Mouse (Mus musculus) spleen, postnatal 10 days (tissue): ENCODE results near the gene Homez.

ENCODE experiments used
- DNase-seq, 2 experiments: peaks; one replicate each; pipeline ENCODE4 v3.0.0; 2021 to 2022; ENCODE audit warnings: low spot score in 2 of 2

The Homez gene

DNA sequence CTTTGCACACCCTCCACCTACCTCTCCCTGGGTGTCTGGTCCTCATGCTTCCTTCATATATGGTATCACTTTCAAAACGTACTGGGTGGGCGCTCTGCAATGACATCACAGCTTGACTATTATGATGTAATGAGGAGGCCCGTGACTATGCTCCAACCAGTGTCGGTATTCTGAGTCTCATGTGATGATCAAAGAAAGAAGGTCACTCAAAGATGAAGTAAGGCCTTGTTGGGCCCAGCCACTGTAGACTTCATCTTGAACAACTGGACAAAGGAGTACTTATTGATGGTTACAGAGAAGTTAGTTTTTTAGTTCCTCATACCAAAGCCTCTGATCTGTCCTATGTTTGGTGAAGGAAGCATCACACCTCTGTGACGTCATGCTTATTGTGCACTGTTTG lies at the start of gene Homez:
Gene Homez, minus strand, starts transcription at position 101 of the 400 bp plus-strand sequence.
- DNase-seq: no peak

DNA sequence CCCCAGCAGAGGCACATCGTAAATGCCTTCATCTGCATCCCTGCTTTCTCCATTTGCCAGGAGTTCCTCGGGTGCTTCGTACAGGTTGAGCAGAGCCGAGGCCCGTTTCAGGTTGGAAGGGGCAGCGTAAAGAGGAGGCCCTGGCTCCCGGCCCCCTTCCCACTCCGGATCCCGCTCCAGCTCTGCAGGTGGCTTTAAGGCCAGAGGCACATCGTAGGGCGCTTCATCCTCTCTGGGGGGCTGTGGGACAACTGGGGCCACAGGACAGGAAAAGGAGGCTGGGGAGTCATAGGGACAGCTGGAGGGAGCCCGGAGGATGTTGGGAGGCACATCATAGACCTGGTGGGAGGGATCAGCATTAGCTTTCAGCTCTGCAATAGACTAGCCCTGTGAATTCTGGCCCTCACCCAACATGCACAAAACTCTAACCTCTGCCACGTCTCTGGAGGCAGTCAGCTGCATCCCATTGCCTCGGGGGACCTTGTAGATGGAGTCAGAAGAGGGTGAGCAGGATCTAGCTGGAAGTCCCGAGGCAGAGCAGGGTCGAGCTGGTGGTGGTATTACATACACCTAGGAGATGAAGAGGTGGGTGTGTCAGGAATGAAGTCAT lies 49.4 kb upstream of the Homez start:
- no peak for DNase-seq

DNA sequence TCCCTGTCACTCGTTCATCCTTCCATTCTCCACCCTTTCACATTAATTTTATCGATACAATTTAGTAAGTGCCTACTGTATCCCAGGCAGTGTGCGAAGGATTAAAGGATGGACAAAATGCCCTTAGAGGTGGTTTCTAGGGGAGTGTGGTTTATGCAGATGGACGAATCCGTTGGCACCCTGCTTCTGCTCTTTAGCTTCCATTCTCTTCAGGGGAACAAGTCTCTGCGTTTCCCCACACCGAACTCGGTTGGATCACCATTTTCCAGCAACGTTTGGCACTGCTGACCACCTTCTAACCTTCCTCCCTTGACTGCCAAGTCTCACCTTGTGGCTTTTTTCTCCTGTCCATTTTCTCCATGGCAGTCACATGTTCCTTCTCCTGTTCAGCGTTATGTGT lies 42.6 kb upstream of the Homez start:
- no peak for DNase-seq

- peak in 1 of 2 experiments; percentile 43 for DNase-seq
Observed at GRCm38 (mm10) chr14:54912886-54913285, 42.1 kb upstream of the Homez start, which contains the start of gene Slc22a17. TSS of gene Slc22a17 (minus strand) at chr14:54913132.

DNA sequence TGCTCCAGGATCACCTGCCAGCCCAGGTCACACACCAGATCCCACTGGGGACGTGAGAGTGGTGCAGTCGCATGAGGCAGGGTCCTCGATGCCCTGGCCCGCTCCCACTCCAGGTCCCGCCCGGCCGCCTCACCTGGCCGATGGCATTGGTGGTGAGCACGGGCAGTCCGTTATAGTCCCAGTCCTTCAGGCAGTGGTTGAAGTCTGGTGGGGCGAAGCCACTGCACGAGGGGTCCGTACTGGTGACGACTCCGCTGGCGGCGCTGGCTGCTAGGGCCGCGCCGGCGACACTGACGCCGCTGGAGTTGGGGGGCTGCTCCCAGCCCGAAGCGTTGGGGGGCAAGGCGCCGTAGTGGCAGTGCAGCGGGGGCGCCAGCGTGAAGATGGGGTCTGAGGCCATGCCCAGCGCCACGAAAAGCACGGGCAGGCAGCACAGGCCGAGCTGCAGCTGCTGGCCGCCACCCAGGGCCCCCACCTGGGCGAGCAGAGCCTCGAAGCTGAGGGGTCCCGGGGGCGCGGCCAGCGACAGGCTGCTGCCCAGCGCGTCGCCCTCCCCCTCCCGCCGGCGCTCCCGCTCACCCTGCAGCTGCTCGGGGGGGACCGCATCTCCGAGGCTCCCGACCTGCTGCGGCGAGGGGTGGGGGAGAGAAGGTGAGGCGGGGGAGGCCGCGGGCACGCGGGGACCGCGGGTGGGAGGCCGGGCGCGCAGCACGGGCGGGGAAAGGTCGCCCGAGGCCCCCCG lies 41.5 kb upstream of the Homez start:
- no peak for DNase-seq

DNA sequence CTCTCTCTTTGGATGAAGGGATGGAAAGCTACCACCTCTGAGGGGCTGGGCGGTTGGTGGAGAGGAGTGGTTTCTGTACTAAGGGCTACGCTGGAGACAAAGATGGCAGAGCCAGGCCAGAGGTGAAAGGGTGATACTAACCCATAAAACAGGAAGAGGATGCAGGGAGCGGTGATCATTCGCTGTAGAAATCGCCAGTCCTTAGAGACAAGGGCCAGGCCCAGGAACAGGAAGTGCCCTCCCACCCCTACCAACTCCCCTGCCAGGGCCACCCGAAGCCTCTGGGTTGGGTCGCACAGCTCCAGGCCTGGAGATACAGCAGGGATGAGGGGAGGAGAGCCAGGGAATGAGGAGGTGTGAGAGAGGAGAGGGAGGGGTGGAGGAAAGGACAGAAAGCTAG lies 37.9 kb upstream of the Homez start:
- DNase-seq: no peak

GRCm38 (mm10) chr14:54903641-54904040 lies 32.9 kb upstream of the Homez start:
- no peak for DNase-seq

DNA sequence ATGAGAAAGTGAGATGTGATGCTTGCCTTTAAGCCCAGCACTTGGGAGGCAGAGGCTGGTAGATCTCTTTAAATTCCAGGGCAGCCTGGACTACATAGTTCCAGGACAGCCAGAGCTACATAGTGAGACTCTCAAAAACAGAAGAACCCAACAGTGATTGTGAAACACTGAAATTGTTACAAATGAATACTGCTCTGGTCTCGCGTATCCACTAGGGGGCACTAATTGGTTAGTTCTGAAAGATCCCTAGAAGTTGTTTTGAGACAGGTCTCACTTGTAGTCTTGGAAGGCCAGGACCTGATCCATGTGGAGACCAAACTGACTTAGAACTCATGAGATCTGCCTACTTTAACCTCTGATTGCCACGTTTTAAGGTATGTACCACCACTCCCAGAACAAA lies 29.6 kb upstream of the Homez start:
- peak; percentile 23 to 60 for DNase-seq

DNA sequence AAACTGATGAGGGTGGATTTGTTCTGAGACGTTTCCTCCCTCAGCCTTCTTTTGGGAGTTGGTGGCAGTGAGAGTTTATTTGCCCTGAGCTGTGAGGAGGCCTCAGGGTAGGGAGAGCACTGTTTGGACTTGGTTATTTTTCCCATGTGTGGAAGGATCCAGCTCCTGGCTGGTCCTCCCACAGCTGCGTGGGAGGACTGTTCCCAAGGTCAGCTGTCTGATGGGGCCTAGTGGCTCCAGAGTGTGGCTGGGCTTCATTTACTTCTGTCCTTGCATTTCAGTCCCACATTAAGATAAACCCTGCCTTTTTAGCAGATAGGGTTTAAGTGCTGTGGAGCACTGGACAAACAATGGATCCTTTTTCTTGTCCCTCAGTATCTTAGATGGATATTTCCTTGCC lies 26.7 kb upstream of the Homez start:
- DNase-seq: no peak

GRCm38 (mm10) chr14:54894296-54895151 lies 23.8 kb upstream of the Homez start:
- DNase-seq: peak; percentile 75 to 81

DNA sequence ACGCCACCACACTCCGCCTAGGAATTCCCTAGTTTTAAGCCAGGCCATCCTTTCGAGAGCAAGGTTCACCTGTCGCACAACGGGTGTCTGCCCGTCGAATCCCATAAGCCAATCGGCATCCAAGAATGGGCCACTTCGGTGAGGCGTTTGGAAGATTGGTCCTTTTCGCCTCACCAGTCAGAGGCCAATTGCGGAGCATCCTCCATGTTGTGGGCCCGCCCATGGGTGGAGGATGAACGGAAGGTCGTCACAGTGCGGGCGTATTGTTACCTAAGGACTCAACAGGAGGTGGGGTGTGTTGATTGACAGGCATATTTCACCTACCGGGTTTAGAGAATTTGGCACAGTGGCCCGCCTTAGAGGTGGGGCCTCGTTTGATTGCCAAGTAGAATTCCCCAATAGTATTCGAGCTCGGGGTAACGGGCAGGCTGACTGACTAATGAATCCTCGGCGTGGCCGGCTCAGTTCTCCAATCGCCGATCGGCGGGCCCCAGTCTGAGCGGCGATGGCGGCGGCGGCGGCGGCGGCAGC lies 23.0 kb upstream of the Homez start:
- peak; percentile 95 to 98 for DNase-seq

- no peak for DNase-seq
Observed at GRCm38 (mm10) chr14:54892200-54892599, 21.4 kb upstream of the Homez start, which contains the start of gene Pabpn1. TSS of gene Pabpn1 (plus strand) at chr14:54892500.

DNA sequence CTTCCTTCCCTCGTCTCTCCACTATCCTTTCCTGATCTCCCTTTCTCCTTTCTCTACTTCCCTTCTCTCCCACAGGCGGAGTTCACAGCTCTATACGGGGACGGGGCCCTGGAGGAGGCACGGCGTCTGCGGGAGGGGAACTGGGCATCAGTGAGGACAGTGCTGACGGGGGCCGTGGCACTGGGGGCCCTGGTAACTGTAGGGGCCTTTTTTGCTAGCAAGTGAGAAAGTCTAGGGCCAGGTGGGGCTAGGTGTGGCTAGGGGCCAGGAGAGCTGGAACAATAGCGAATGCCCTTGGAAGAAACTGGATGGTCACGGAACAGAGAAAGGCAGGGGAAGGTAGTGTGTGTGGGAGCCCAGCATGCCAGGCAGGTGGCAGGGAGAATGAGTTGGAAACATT lies 14.5 kb upstream of the Homez start:
- no peak for DNase-seq

DNA sequence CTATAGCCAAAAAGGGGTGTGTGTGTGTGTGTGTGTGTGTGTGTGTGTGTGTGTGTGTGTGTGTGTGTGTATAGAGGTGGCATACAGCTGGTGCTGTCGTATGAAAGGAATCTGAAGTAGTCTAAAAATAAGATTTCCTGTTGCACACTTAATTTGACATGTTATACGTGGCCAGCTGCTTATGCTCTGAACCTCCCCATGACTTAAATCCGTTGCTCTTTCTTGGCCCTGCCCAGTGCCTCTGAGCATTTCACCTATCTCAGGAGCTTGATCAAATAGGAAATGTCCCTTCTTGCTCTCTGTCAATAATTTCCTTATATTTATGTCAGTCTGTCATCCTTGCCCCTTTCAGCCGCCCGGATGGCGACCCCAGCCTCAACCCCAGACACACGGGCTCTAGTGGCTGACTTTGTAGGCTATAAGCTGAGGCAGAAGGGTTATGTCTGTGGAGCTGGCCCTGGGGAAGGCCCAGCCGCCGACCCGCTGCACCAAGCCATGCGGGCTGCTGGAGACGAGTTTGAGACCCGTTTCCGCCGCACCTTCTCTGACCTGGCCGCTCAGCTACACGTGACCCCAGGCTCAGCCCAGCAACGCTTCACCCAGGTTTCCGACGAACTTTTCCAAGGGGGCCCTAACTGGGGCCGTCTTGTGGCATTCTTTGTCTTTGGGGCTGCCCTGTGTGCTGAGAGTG lies 13.4 kb upstream of the Homez start:
- no peak for DNase-seq

DNA sequence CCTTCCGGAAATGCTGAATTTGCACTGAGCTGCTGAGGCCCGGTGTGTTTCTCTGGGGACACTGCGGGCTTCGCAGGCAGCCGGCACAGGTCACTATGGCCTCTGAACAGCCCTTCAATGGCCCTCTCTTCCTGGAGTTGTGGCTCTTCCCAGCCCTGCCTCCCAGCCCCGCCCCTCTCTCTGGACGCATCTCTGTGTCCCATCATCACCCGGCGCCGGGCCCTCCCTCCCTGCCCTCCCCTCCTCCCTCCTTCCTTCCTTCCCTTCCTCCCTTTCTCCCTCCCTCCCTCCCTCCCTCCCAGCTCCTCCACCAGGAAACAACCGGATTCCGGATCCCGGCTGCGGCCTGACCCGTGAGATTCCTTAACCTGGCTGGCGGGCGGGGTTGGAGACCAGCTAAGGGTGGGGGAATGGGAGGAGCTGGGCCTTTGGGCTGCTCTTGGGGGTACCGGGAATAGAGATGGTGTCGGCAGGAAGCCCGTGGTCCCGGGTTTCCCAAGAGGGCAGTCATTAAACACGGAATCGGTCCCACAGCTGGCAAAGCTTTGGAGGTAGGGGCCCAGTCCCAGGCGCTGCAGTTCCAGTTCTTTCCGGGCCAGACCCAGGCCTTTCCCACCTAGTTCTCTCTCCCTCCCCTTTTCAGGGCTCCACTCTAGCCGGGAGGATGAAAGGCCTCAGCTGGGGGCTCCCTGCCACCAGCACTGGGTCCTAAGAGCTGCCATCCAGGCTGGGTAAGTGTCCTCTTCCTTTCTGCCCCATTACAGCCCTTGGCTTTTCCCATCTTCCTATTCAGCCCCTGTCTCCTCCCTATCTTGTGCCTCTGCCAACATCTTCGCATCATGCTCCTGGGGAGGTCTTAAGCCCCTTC lies 12.6 kb upstream of the Homez start, which contains the start of the genes Bcl2l2 and Gm20521:
Gene Bcl2l2, plus strand, starts transcription at position 224 of the 868 bp plus-strand sequence.
Gene Gm20521, plus strand, starts transcription at position 288 of the 868 bp plus-strand sequence.
- peak; percentile 26 to 71 for DNase-seq

DNA sequence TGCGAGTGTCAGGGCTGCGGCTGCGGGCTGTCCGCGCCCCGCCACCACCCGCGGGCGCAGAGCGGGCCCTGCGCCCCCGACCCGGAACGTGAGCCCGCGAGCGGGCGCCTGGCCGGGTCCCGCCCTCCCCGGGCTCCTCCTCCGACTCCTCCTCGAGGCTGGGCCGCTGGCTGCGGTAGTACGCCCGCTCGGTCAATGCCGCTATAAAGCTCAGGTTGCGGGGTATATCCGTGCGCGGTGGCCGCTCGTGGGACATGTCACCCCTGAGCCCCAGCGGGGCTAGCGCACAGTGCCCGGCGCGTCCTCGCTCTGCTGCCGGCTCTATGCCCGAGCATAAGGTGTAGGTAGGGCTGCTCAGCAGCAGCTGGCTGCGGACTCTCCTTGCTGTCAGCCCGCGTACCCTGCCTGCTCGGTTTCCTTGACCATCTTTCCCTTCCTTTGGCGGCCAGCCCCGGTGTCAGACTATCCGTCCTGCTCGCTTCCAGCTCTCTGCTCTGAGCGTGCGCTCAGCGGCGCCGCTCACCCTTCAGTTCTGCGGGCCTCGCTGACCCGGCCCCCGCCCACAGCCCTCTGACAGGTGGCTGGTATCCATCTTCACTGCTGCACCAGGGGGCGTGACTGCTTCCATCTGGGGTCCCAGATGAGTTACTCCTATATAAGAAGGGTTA lies 6.4 kb upstream of the Homez start, which contains the start of gene Ppp1r3e:
Gene Ppp1r3e, minus strand, starts transcription at position 503 of the 668 bp plus-strand sequence.
- peak; percentile 55 to 65 for DNase-seq

GRCm38 (mm10) chr14:54876539-54877047 lies 5.8 kb upstream of the Homez start:
- DNase-seq: peak; percentile 75 to 85

GRCm38 (mm10) chr14:54875844-54876538 lies 5.2 kb upstream of the Homez start:
- no peak for DNase-seq

- no peak for DNase-seq
Observed at GRCm38 (mm10) chr14:54874165-54874564, 3.4 kb upstream of the Homez start.
